Mouse (Mus musculus) fat pad, adult 2 months (tissue): ENCODE data around the gene Mark3.

Source experiments
- DNase-seq: peaks from one replicate; pipeline ENCODE4 v3.0.0-alpha.2; 2011; ENCODE audit warnings: low read depth, low spot score; ENCODE audit errors: extremely low read depth

The Mark3 gene

GRCm38 (mm10) chr12:111559647-111560258 is 14.6 kb upstream of the Mark3 start:
- no peak for DNase-seq

- DNase-seq, result no peak
These were observed 14.0 kb upstream of the Mark3 start for GRCm38 (mm10) chr12:111560286-111560685.

GRCm38 (mm10) chr12:111562276-111562814 is 12.0 kb upstream of the Mark3 start:
- no peak for DNase-seq

- no peak for DNase-seq
These were observed 11.2 kb upstream of the Mark3 start for GRCm38 (mm10) chr12:111563076-111563629.

- DNase-seq, result no peak
These were observed 9.0 kb upstream of the Mark3 start for GRCm38 (mm10) chr12:111565363-111565762.

GRCm38 (mm10) chr12:111568836-111569235 is 5.5 kb upstream of the Mark3 start:
- no peak for DNase-seq

- no peak for DNase-seq
These were observed 1.9 kb upstream of the Mark3 start for GRCm38 (mm10) chr12:111572406-111572805.

GRCm38 (mm10) chr12:111573315-111573714 is 1.0 kb upstream of the Mark3 start:
- no peak for DNase-seq

- no peak for DNase-seq
These were observed 840 bp downstream of the Mark3 start for GRCm38 (mm10) chr12:111574887-111575838.

- no peak for DNase-seq
These were observed 8.7 kb downstream of the Mark3 start for GRCm38 (mm10) chr12:111583058-111583457.

GRCm38 (mm10) chr12:111584401-111584800 is 10.1 kb downstream of the Mark3 start:
- DNase-seq, result no peak

GRCm38 (mm10) chr12:111587252-111587651 is 12.9 kb downstream of the Mark3 start:
- no peak for DNase-seq

- no peak for DNase-seq
These were observed 18.2 kb downstream of the Mark3 start for GRCm38 (mm10) chr12:111592407-111593021.

GRCm38 (mm10) chr12:111593775-111594174 is 19.5 kb downstream of the Mark3 start:
- DNase-seq, result no peak

GRCm38 (mm10) chr12:111597310-111597709 is 23.0 kb downstream of the Mark3 start:
- DNase-seq, result no peak

- DNase-seq, result no peak
These were observed 24.6 kb downstream of the Mark3 start for GRCm38 (mm10) chr12:111598902-111599301.

- no peak for DNase-seq
These were observed 25.3 kb downstream of the Mark3 start for GRCm38 (mm10) chr12:111599640-111600039.

GRCm38 (mm10) chr12:111603871-111604270 is 29.5 kb downstream of the Mark3 start:
- DNase-seq, result no peak

GRCm38 (mm10) chr12:111605619-111606018 is 31.3 kb downstream of the Mark3 start:
- no peak for DNase-seq

- DNase-seq, result no peak
These were observed 33.7 kb downstream of the Mark3 start for GRCm38 (mm10) chr12:111608015-111608414.

GRCm38 (mm10) chr12:111614475-111615141 is 40.3 kb downstream of the Mark3 start:
- no peak for DNase-seq
